Mouse (Mus musculus) erythroblast, embryonic 14.5 days (primary cell): ENCODE results near the gene Fam69a. TPM values are rescaled to one million over a fixed set of nuclear protein-coding genes. Genes with fewer than 3 reads are reported as not detected.

Experiments
- H3K27me3 ChIP-seq: 2 replicates; pipeline ENCODE4 v1.6.1; 2012; ENCODE audit warnings: inconsistent platforms; ENCODE audit not compliant: control insufficient read depth
- H3K36me3 ChIP-seq: 2 replicates; pipeline ENCODE4 v1.6.1; 2012; ENCODE audit warnings: mild to moderate bottlenecking, inconsistent platforms; ENCODE audit not compliant: control insufficient read depth
- H3K4me1 ChIP-seq: 2 replicates; pipeline ENCODE4 v1.6.1; 2012; ENCODE audit warnings: inconsistent platforms; ENCODE audit not compliant: control insufficient read depth
- H3K4me3 ChIP-seq: replicated peaks from 2 replicates; pipeline ENCODE3; 2012; ENCODE audit warnings: moderate library complexity, mild to moderate bottlenecking, inconsistent platforms
- H3K9me3 ChIP-seq: 2 replicates; pipeline ENCODE4 v1.6.1; 2012; ENCODE audit warnings: low read length, inconsistent platforms, mixed read lengths; ENCODE audit not compliant: control insufficient read depth
- GATA1 ChIP-seq: IDR thresholded peaks from 2 replicates; pipeline ENCODE4 v1.6.1; 2012; ENCODE audit warnings: low read length, inconsistent platforms, mixed read lengths
- TAL1 ChIP-seq: IDR thresholded peaks from 3 replicates; pipeline ENCODE4 v1.6.1; 2012; ENCODE audit warnings: low read length, inconsistent platforms, mixed read lengths
- polyA plus RNA-seq: library from polyadenylated mRNA; stranded (reverse); fragments of >175 nt; gene quantifications from 2 replicates; pipeline ENCODE4 v1.2.3, GENCODE M21; 2012

The Fam69a gene
- polyA plus RNA-seq, 1 experiment, result 0.02 TPM

DNA sequence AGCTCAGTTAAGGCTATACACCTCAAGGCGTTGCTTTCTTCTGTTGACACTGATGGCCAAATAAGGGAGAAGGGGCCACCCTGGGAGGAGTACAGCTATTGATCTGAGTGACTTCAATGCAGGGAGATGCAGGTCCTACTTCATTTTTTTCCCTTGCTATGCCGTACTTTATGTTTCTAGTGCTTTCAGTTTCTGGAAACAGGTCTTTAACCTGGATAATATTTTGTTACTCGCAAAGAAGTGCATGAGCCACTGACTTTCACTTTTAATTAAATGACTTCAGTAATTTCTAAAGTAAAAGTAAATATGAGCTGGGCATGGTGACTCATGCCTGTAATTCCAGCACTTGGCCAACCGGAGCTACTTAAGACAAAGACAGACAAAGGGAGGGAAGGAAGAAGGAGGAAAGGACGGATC lies 958 bp upstream of the Fam69a start:
- H3K9me3 ChIP-seq, result no peaks in the 10 kb centered on the region; the same call in 1 of the 2 replicates
- no peak for TF ChIP-seq TAL1
- H3K36me3 ChIP-seq, result no peaks in the 10 kb centered on the region
- H3K27me3 ChIP-seq, result peaks cover 5% of the 10 kb centered on the region; the same call in 1 of the 2 replicates
- peak overlapping the region; percentile 86 for H3K4me3 ChIP-seq
- H3K4me1 ChIP-seq, result peaks cover 36% of the 10 kb centered on the region

- Histone ChIP-seq H3K4me1 (peaks cover 39% of the 10 kb centered on the region), H3K27me3 (peaks cover 5% of the 10 kb centered on the region; the same call in 1 of the 2 replicates), H3K4me3 (peak overlapping the region; percentile 86), H3K9me3 (no peaks in the 10 kb centered on the region; the same call in 1 of the 2 replicates), H3K36me3 (no peaks in the 10 kb centered on the region)
- no peak for TF ChIP-seq TAL1
- no peak for TF ChIP-seq GATA1
These were observed 474 bp downstream of the Fam69a start for GRCm38 (mm10) chr5:107986255-107986966.

GRCm38 (mm10) chr5:107983946-107984345 lies 2.9 kb downstream of the Fam69a start:
- peaks cover 46% of the 10 kb centered on the region for H3K4me1 ChIP-seq

DNA sequence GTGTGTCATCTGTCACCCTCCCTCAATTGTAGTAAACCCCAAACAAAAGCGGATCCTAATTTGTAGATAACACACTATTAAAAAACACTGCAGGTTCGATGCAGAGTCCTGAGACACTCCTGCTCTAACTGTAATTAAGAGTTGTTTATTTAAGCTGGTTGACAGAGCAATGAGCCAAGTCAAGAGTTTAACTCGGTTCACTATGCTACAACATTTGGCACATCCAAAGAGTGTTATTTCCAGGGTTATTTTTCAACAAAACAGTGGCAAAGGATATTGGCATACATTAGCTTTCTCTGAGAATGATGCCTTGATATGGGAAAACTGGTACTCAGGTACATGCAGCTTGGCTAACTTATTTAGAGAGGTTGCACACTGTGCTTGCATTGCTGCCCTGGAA lies 4.9 kb downstream of the Fam69a start:
- Histone ChIP-seq H3K4me3 (no peak overlapping the region), H3K27me3 (no peaks in the 10 kb centered on the region), H3K9me3 (no peaks in the 10 kb centered on the region), H3K36me3 (no peaks in the 10 kb centered on the region), H3K4me1 (peaks cover 50% of the 10 kb centered on the region)
- TF ChIP-seq TAL1 (no peak), GATA1 (no peak)

More at GRCm38 (mm10) chr5:107983946-107984345, 2.9 kb downstream of the Fam69a start:
- Histone ChIP-seq H3K9me3 (no peaks in the 10 kb centered on the region), H3K36me3 (no peaks in the 10 kb centered on the region), H3K4me3 (no peak overlapping the region), H3K27me3 (no peaks in the 10 kb centered on the region)
- TF ChIP-seq GATA1 (no peak), TAL1 (no peak)

DNA sequence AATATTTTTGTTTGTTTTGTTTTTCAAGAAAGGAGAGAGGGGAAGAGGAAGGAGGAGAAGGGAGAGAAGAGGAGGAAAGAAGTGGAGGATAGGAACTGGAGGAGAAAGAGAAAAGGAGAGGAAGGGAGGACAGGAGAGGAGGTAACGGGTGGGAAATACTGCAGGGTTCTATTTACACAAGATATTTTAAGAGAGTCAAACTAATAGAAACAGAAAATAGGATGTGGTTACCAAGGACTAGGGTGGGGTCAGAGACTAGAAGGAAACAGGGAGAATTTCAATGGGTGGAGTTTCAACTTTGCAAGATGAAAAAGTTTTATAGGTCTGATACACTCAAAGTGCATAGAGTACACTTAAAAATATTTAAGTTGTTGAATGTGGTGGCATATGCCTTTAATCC lies 7.0 kb downstream of the Fam69a start:
- TF ChIP-seq GATA1, result no peak
- no peak overlapping the region for H3K4me3 ChIP-seq
- peaks cover 36% of the 10 kb centered on the region for H3K4me1 ChIP-seq
- no peaks in the 10 kb centered on the region for H3K36me3 ChIP-seq
- no peaks in the 10 kb centered on the region for H3K27me3 ChIP-seq
- H3K9me3 ChIP-seq, result no peaks in the 10 kb centered on the region

GRCm38 (mm10) chr5:107978289-107979035 lies 8.4 kb downstream of the Fam69a start:
- H3K4me3 ChIP-seq, result no peak overlapping the region
- no peaks in the 10 kb centered on the region for H3K36me3 ChIP-seq
- no peak for TF ChIP-seq TAL1
- no peak for TF ChIP-seq GATA1
- peaks cover 32% of the 10 kb centered on the region for H3K4me1 ChIP-seq
- H3K27me3 ChIP-seq, result no peaks in the 10 kb centered on the region
- no peaks in the 10 kb centered on the region for H3K9me3 ChIP-seq

GRCm38 (mm10) chr5:107977640-107978288 lies 9.1 kb downstream of the Fam69a start:
- Histone ChIP-seq H3K4me1 (peaks cover 37% of the 10 kb centered on the region), H3K27me3 (no peaks in the 10 kb centered on the region), H3K9me3 (no peaks in the 10 kb centered on the region), H3K36me3 (no peaks in the 10 kb centered on the region), H3K4me3 (no peak overlapping the region)
- no peak for TF ChIP-seq TAL1
- no peak for TF ChIP-seq GATA1

DNA sequence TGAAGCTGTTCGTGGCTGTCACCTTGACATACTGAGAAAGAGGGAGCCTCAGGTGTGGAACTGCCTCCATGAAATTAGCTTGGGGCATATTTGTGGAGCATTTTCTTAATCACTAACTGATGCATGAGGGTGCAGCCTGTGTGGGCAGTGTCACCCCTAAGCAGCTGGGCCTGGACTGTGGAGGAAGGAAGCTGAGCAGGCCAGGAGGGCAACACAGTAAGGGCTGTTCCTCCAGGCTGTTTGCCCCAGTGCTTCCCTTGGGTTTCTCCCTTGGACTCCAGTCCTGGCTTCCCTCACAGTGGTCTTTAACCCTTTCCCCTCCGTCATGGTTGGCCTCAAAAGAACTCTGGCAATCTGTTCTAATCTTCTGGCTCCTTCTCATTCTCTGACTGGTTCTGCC lies 13.6 kb downstream of the Fam69a start:
- Histone ChIP-seq H3K9me3 (no peaks in the 10 kb centered on the region), H3K4me3 (no peak overlapping the region), H3K4me1 (peaks cover 58% of the 10 kb centered on the region), H3K27me3 (no peaks in the 10 kb centered on the region), H3K36me3 (no peaks in the 10 kb centered on the region; the same call in 1 of the 2 replicates)
- TF ChIP-seq TAL1 (no peak), GATA1 (no peak)

GRCm38 (mm10) chr5:107972444-107973272 lies 14.2 kb downstream of the Fam69a start:
- Histone ChIP-seq H3K9me3 (no peaks in the 10 kb centered on the region), H3K4me1 (peaks cover 57% of the 10 kb centered on the region), H3K4me3 (peak overlapping the region; percentile 22), H3K36me3 (no peaks in the 10 kb centered on the region; the same call in 1 of the 2 replicates), H3K27me3 (no peaks in the 10 kb centered on the region)
- TF ChIP-seq GATA1 (peak; percentile 90), TAL1 (peak; percentile 50; the same call in 1 of the 3 replicates)
